Mouse (Mus musculus): ENCODE results near the gene Mustn1. TPM values are rescaled to one million over a fixed set of nuclear protein-coding genes. Genes with fewer than 3 reads are reported as not detected.

Mustn1 gene
- total RNA-seq, 1 experiment: 0.58 TPM

GRCm38 (mm10) chr14:30875130-30875865, 3.7 kb upstream of the Mustn1 start:
- Histone ChIP-seq H3K27ac (ENCODE audit: insufficient read depth, low read depth, low read length, poor library complexity, severe bottlenecking) (no peak overlapping the region), H3K4me3 (ENCODE audit: insufficient read depth in 1 of 2, low read depth in 1 of 2, low read length in 2 of 2, poor library complexity in 1 of 2, severe bottlenecking in 1 of 2) (no peak overlapping the region), H3K9me3 (ENCODE audit: control insufficient read depth, insufficient read depth, low read depth, low read length) (no peaks in the 10 kb centered on the region), H3K9ac (ENCODE audit: insufficient read depth, low read depth, low read length, poor library complexity, severe bottlenecking) (no peak overlapping the region), H3K4me1 (ENCODE audit: control insufficient read depth in 2 of 2, insufficient read depth in 2 of 2, low read length in 2 of 2, poor library complexity in 1 of 2) (peaks cover 0 to 11% of the 10 kb centered on the region in 2 experiments; a peak in 2 of 4 replicates), H3K36me3 (ENCODE audit: control insufficient read depth, insufficient read depth, low read length, poor library complexity, severe bottlenecking) (peaks cover 9% of the 10 kb centered on the region; the same call in 1 of the 2 replicates)
- DNase-seq (ENCODE audit: low read depth, low spot score): no peak
- no peak for TF ChIP-seq MAFK (IDR thresholded peaks at IDR 0.05; ENCODE audit: insufficient read depth, low read depth, low read length)
- TF ChIP-seq ZC3H11A (IDR thresholded peaks at IDR 0.05; ENCODE audit: borderline replicate concordance, low read depth, low read length): no peak
- TF ChIP-seq CHD2 (IDR thresholded peaks at IDR 0.05; ENCODE audit: low read depth, low read length): no peak
- TF ChIP-seq HCFC1 (IDR thresholded peaks at IDR 0.05; ENCODE audit: borderline replicate concordance, insufficient read depth, low read length): no peak
- no peak for TF ChIP-seq ZNF384 (IDR thresholded peaks at IDR 0.05; ENCODE audit: low read depth, low read length)
- in situ Hi-C loops (cut with MboI; ENCODE audit: low sequenced_read_pairs in 2 of 2, unreplicated experiment in 2 of 2): no loop called here

- in situ Hi-C loops (cut with MboI; ENCODE audit: low sequenced_read_pairs in 2 of 2, unreplicated experiment in 2 of 2): no loop called here
- H3K36me3 ChIP-seq (ENCODE audit: control insufficient read depth, insufficient read depth, low read length, poor library complexity, severe bottlenecking): peaks cover 9% of the 10 kb centered on the region; the same call in 1 of the 2 replicates
- DNase-seq (ENCODE audit: low read depth, low spot score): no peak
- peaks cover 0 to 12% of the 10 kb centered on the region in 2 experiments; a peak in 2 of 4 replicates for H3K4me1 ChIP-seq (ENCODE audit: control insufficient read depth in 2 of 2, insufficient read depth in 2 of 2, low read length in 2 of 2, poor library complexity in 1 of 2)
- H3K9ac ChIP-seq (ENCODE audit: insufficient read depth, low read depth, low read length, poor library complexity, severe bottlenecking): no peak overlapping the region
- H3K4me3 ChIP-seq (ENCODE audit: insufficient read depth in 1 of 2, low read depth in 1 of 2, low read length in 2 of 2, poor library complexity in 1 of 2, severe bottlenecking in 1 of 2): no peak overlapping the region
- H3K9me3 ChIP-seq (ENCODE audit: control insufficient read depth, insufficient read depth, low read depth, low read length): no peaks in the 10 kb centered on the region
- no peak for TF ChIP-seq MAFK (IDR thresholded peaks at IDR 0.05; ENCODE audit: insufficient read depth, low read depth, low read length)
- TF ChIP-seq CHD2 (IDR thresholded peaks at IDR 0.05; ENCODE audit: low read depth, low read length): no peak
- no peak overlapping the region for H3K27ac ChIP-seq (ENCODE audit: insufficient read depth, low read depth, low read length, poor library complexity, severe bottlenecking)
Observed at GRCm38 (mm10) chr14:30875955-30876354, 3.0 kb upstream of the Mustn1 start.

GRCm38 (mm10) chr14:30876451-30876850, 2.5 kb upstream of the Mustn1 start:
- in situ Hi-C loops (cut with MboI; ENCODE audit: low sequenced_read_pairs in 2 of 2, unreplicated experiment in 2 of 2): no loop called here
- Histone ChIP-seq H3K9ac (ENCODE audit: insufficient read depth, low read depth, low read length, poor library complexity, severe bottlenecking) (no peak overlapping the region), H3K9me3 (ENCODE audit: control insufficient read depth, insufficient read depth, low read depth, low read length) (no peaks in the 10 kb centered on the region), H3K4me3 (ENCODE audit: insufficient read depth in 1 of 2, low read depth in 1 of 2, low read length in 2 of 2, poor library complexity in 1 of 2, severe bottlenecking in 1 of 2) (no peak overlapping the region), H3K36me3 (ENCODE audit: control insufficient read depth, insufficient read depth, low read length, poor library complexity, severe bottlenecking) (peaks cover 9% of the 10 kb centered on the region; the same call in 1 of the 2 replicates), H3K27ac (ENCODE audit: insufficient read depth, low read depth, low read length, poor library complexity, severe bottlenecking) (no peak overlapping the region), H3K4me1 (ENCODE audit: control insufficient read depth in 2 of 2, insufficient read depth in 2 of 2, low read length in 2 of 2, poor library complexity in 1 of 2) (peaks cover 0 to 12% of the 10 kb centered on the region in 2 experiments; a peak in 2 of 4 replicates)
- DNase-seq (ENCODE audit: low read depth, low spot score): no peak
- TF ChIP-seq HCFC1 (IDR thresholded peaks at IDR 0.05; ENCODE audit: borderline replicate concordance, insufficient read depth, low read length): no peak
- no peak for TF ChIP-seq ZC3H11A (IDR thresholded peaks at IDR 0.05; ENCODE audit: borderline replicate concordance, low read depth, low read length)
- no peak for TF ChIP-seq CHD2 (IDR thresholded peaks at IDR 0.05; ENCODE audit: low read depth, low read length)
- TF ChIP-seq MAFK (IDR thresholded peaks at IDR 0.05; ENCODE audit: insufficient read depth, low read depth, low read length): no peak
- no peak for TF ChIP-seq ZNF384 (IDR thresholded peaks at IDR 0.05; ENCODE audit: low read depth, low read length)

- Histone ChIP-seq H3K9me3 (ENCODE audit: control insufficient read depth, insufficient read depth, low read depth, low read length) (no peaks in the 10 kb centered on the region), H3K27ac (ENCODE audit: insufficient read depth, low read depth, low read length, poor library complexity, severe bottlenecking) (no peak overlapping the region), H3K9ac (ENCODE audit: insufficient read depth, low read depth, low read length, poor library complexity, severe bottlenecking) (no peak overlapping the region), H3K36me3 (ENCODE audit: control insufficient read depth, insufficient read depth, low read length, poor library complexity, severe bottlenecking) (peaks cover 6% of the 10 kb centered on the region; the same call in 1 of the 2 replicates), H3K4me3 (ENCODE audit: insufficient read depth in 1 of 2, low read depth in 1 of 2, low read length in 2 of 2, poor library complexity in 1 of 2, severe bottlenecking in 1 of 2) (no peak overlapping the region), H3K4me1 (ENCODE audit: control insufficient read depth in 2 of 2, insufficient read depth in 2 of 2, low read length in 2 of 2, poor library complexity in 1 of 2) (peaks cover 0 to 12% of the 10 kb centered on the region in 2 experiments; a peak in 2 of 4 replicates)
- in situ Hi-C loops (cut with MboI; ENCODE audit: low sequenced_read_pairs in 2 of 2, unreplicated experiment in 2 of 2): no loop called here
- no peak for DNase-seq (ENCODE audit: low read depth, low spot score)
- TF ChIP-seq ZNF384 (IDR thresholded peaks at IDR 0.05; ENCODE audit: low read depth, low read length): no peak
- no peak for TF ChIP-seq ZC3H11A (IDR thresholded peaks at IDR 0.05; ENCODE audit: borderline replicate concordance, low read depth, low read length)
- no peak for TF ChIP-seq HCFC1 (IDR thresholded peaks at IDR 0.05; ENCODE audit: borderline replicate concordance, insufficient read depth, low read length)
- TF ChIP-seq MAFK (IDR thresholded peaks at IDR 0.05; ENCODE audit: insufficient read depth, low read depth, low read length): no peak
- TF ChIP-seq CHD2 (IDR thresholded peaks at IDR 0.05; ENCODE audit: low read depth, low read length): no peak
Observed at GRCm38 (mm10) chr14:30877827-30878226, 1.2 kb upstream of the Mustn1 start.

Data from ES-E14 (cell line).